Mouse (Mus musculus) heart, embryonic 16.5 days (tissue): ENCODE measurements around the gene Rab27a. TPM values are rescaled to one million over a fixed set of nuclear protein-coding genes. Genes with fewer than 3 reads are reported as not detected.
"Not testable (repeated sequence)": the region's sequence is repeated elsewhere in the genome, so short reads cannot be mapped to it uniquely, and the experiment has no call there.

ENCODE experiments used
- ATAC-seq: fragments of 200-750 bp; cut with Nextera tagmentation; replicated peaks from 2 replicates; pipeline ENCODE4 v1.8.0; 2017; ENCODE audit warnings: moderate number of reproducible peaks; ENCODE audit not compliant: insufficient read depth, low FRiP score; ENCODE audit errors: extremely low read depth
- H3K27ac ChIP-seq: fragments of 300-500 bp; sonication (generic); 2 replicates; pipeline ENCODE4 v1.5.1; 2014; ENCODE audit warnings: mild to moderate bottlenecking, low read length, control low read depth, moderate library complexity
- H3K27me3 ChIP-seq: fragments of 300-500 bp; sonication (generic); 2 replicates; pipeline ENCODE4 v1.6.1; 2014; ENCODE audit warnings: low read length, mixed read lengths; ENCODE audit not compliant: control insufficient read depth, insufficient read depth
- H3K36me3 ChIP-seq: fragments of 300-500 bp; sonication (generic); 2 replicates; pipeline ENCODE4 v1.6.1; 2014; ENCODE audit not compliant: control insufficient read depth, insufficient read depth
- H3K4me1 ChIP-seq: fragments of 300-500 bp; sonication (generic); 2 replicates; pipeline ENCODE4 v1.6.1; 2014; ENCODE audit warnings: low read length, mixed read lengths; ENCODE audit not compliant: control insufficient read depth, insufficient read depth
- H3K4me2 ChIP-seq: fragments of 300-500 bp; sonication (generic); 2 replicates; pipeline ENCODE4 v1.6.1; 2014; ENCODE audit warnings: low read depth, mild to moderate bottlenecking, control low read depth, low read length
- H3K4me3 ChIP-seq: fragments of 300-500 bp; sonication (generic); 2 replicates; pipeline ENCODE4 v1.5.1; 2014; ENCODE audit warnings: mild to moderate bottlenecking, control low read depth, low read length
- H3K9ac ChIP-seq: fragments of 300-500 bp; sonication (generic); 2 replicates; pipeline ENCODE4 v1.6.1; 2014; ENCODE audit warnings: low read length, control low read depth
- H3K9me3 ChIP-seq: fragments of 300-500 bp; sonication (generic); replicated peaks from 2 replicates; pipeline ENCODE4 v1.6.1; 2016; ENCODE audit warnings: low read length; ENCODE audit not compliant: control insufficient read depth
- WGBS: fragments of 180-500 bp; shearing (Covaris S2); extraction: QIAGEN DNeasy Blood & Tissue Kit; methylation state at CpG from one replicate; pipeline ENCODE4 v1.1.7; 2014; 5-methylcytosine and 5-hydroxymethylcytosine counted together
- polyA plus RNA-seq: library from polyadenylated mRNA; unstranded; fragments of >200 nt; fragmentation: Nextera tagmentation; extraction: Ambion mirVana; gene quantifications from 2 replicates; pipeline ENCODE4 v1.2.1, GENCODE M21; 2015

Rab27a gene
- polyA plus RNA-seq, 1 experiment from 2014 or later, result 11.5 TPM

DNA sequence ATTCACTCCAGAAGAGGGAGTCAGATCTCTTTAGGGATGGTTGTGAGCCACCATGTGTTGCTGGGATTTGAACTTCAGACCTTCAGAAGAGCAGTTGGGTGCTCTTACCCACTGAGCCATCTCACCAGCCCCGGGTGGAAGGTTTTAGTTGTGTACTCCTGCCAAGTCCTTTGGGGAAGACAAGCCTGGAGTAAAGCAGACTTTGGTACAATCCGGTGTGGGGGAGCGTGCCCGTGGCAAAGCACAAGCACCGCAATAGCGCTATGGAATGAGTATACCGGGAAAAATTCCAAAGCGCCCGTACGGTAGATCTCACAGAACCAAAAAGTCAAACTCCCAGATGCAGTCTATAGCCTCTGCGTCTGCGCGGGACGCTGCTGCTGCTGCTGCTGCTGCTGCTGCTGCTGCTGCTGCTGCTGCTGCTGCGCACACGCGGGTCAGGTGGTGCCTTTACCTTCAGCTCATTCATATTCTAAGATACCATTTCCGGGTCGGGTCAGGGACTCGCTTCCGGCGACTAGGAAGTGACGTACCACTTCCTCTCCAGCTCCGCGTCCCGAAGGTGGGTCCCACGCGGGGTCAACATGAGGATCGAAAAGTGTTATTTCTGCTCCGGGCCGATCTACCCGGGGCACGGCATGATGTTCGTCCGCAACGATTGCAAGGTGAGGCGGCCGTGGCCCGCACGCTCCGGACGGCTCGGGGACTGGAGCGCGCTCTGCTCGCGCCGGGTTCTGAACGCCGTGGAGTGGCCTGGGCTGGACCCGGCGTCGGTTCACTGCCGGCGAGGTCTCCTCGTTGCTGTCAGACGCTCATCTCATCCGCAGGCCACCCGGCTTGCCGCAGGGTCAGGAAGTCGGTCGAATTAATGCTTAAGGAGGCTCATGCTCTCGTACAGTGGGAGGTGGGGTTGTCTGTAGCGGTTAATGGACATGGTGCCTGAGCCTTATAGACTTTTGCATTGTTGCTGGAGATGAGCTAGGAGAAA, 68.6 kb downstream of the Rab27a start, which contains the start of gene Rsl24d1:
Gene Rsl24d1, plus strand, starts transcription at position 508 of the 988 bp plus-strand sequence.
- under 1% methylated on average over 64 of the region's 64 CpGs for WGBS
- peak within 1 kb of the TSS; percentile 93 for H3K9ac ChIP-seq

GRCm38 (mm10) chr9:73116704-73117103, 72.0 kb downstream of the Rab27a start:
- H3K4me3 ChIP-seq, H3K9ac ChIP-seq, H3K27me3 ChIP-seq, H3K4me2 ChIP-seq, ATAC-seq, H3K27ac ChIP-seq, H3K9me3 ChIP-seq, H3K4me1 ChIP-seq: not testable (repeated sequence)
- H3K36me3 ChIP-seq, result peaks cover 38% of the 10 kb centered on the region
- WGBS, result 89% methylated on average over 5 of the region's 6 CpGs

More for the DNA sequence above, 68.6 kb downstream of the Rab27a start, which contains the start of gene Rsl24d1:
- Histone ChIP-seq H3K27me3 (no peaks in the 10 kb centered on the region), H3K27ac (peak within 1 kb of the TSS; percentile 80), H3K4me1 (peaks cover 8% of the 10 kb centered on the region), H3K4me2 (peak within 1 kb of the TSS; percentile 91), H3K36me3 (peaks cover 22% of the 10 kb centered on the region), H3K4me3 (peak within 1 kb of the TSS; percentile 100), H3K9me3 (no peaks in the 10 kb centered on the region)
- peak; percentile 96 for ATAC-seq

- Histone ChIP-seq H3K4me1 (peaks cover 5% of the 10 kb centered on the region; the same call in 1 of the 2 replicates), H3K4me2 (no peak overlapping the region), H3K9me3 (no peaks in the 10 kb centered on the region), H3K9ac (no peak overlapping the region), H3K36me3 (peaks cover 42% of the 10 kb centered on the region), H3K27ac (no peak overlapping the region), H3K4me3 (no peak overlapping the region), H3K27me3 (no peaks in the 10 kb centered on the region)
- WGBS, result 79% methylated on average over 4 of the region's 4 CpGs
- ATAC-seq, result no peak
These were observed 73.4 kb downstream of the Rab27a start for GRCm38 (mm10) chr9:73118012-73118411.

GRCm38 (mm10) chr9:73121735-73122134, 77.1 kb downstream of the Rab27a start:
- Histone ChIP-seq H3K27me3 (no peaks in the 10 kb centered on the region), H3K27ac (no peak overlapping the region), H3K4me3 (no peak overlapping the region), H3K9me3 (no peaks in the 10 kb centered on the region), H3K9ac (no peak overlapping the region), H3K36me3 (peaks cover 50% of the 10 kb centered on the region), H3K4me1 (no peaks in the 10 kb centered on the region), H3K4me2 (no peak overlapping the region)
- ATAC-seq, result no peak
- WGBS, result 72% methylated on average over 8 of the region's 8 CpGs

DNA sequence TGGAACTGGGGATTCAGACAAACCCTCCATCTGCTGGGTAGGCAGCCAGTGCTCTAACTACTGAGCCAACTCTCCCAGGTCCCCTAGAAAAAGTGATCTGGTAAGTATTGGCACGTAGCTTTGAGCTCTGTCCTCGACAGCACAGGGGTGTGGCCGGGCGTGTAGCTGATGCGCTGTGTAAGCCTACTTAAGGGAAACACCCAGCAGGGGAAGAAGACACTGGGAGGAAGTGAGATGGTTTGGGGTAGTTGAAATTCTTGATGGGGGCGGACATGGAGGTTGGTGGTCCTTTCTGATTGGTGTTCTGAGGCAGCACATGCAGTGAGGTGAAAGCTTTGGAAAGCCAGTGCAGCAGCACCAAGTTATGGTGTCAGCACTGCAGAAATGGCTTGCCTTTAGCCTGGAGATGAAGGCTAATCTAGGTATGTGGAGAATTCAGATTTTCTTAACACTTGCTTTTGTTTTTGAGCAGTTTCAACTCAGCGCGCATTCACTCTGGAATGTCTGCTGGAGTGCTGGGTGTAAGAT, 80.5 kb downstream of the Rab27a start:
- Histone ChIP-seq H3K27ac (no peak overlapping the region), H3K4me3 (no peak overlapping the region), H3K9me3 (no peaks in the 10 kb centered on the region), H3K27me3 (no peaks in the 10 kb centered on the region), H3K36me3 (peaks cover 59% of the 10 kb centered on the region), H3K4me2 (no peak overlapping the region), H3K9ac (no peak overlapping the region), H3K4me1 (no peaks in the 10 kb centered on the region)
- no peak for ATAC-seq
- WGBS, result 86% methylated on average over 8 of the region's 8 CpGs

DNA sequence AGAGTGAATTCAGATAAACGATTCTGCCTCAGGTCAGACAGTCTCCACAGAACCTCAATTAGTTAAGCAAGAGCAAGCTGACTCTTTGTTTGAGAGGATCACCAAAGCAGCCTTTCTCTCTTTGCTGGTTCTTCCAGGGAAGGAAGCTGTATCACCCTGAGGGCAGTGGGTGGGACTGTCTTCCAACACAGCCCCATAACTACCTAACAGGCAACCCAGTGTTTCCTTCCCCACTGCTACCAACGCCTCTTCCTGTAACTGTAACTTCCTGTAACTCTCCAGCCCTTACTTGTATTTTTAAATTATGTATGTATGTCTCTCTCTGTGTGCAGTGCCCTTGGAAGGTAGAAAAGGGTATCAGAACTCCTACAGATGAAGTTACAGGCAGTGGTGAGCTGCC, 82.8 kb downstream of the Rab27a start:
- ATAC-seq, result no peak
- Histone ChIP-seq H3K4me1 (no peaks in the 10 kb centered on the region), H3K36me3 (peaks cover 44% of the 10 kb centered on the region), H3K27me3 (no peaks in the 10 kb centered on the region), H3K27ac (no peak overlapping the region), H3K9ac (no peak overlapping the region), H3K4me2 (no peak overlapping the region), H3K4me3 (no peak overlapping the region), H3K9me3 (no peaks in the 10 kb centered on the region)
- WGBS, result 73% methylated on average over 2 of the region's 2 CpGs

DNA sequence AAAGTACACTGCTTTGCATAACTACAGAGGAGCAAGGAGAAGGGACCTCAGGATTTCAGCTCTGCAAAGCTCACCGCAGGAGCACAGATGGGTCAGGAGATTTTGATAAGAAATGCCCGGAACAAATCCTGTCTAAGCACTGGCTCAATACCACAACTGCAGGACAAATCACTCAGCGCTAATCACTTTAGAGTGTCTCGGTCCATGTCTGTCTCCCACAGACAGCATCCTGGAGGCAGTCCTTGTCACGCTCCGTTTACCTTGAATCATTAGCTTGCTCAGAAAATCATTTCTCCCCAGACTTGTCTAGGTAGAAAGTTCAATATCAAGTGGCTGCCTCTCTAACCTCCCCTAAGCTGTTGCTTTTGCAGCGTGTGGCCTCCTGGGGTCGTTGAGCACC, 85.2 kb downstream of the Rab27a start:
- ATAC-seq, result no peak
- Histone ChIP-seq H3K4me3 (no peak overlapping the region), H3K9ac (no peak overlapping the region), H3K4me1 (no peaks in the 10 kb centered on the region), H3K27me3 (no peaks in the 10 kb centered on the region), H3K36me3 (peaks cover 36% of the 10 kb centered on the region), H3K9me3 (no peaks in the 10 kb centered on the region), H3K27ac (no peak overlapping the region), H3K4me2 (no peak overlapping the region)
- 71% methylated on average over 8 of the region's 8 CpGs for WGBS

DNA sequence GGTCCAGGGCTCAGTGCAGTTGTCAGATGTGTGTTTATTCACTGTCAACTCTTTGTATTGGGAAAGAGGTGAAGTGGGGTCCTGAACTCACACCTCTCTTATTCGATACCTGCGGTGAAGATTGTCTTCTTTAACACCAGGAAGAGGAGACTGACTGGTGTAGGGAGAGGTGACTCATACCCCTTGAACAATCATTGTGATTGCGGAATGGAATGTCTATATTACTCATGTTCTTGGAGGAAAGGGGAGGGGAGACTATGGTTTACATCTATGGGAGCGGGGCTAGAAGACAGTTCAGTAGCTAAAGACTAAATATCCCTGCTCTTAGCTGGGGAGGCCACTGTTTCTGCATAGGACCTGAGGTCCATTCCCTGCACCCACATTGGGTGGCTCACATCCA, 85.9 kb downstream of the Rab27a start:
- 76% methylated on average over 4 of the region's 4 CpGs for WGBS
- no peak for ATAC-seq
- Histone ChIP-seq H3K36me3 (peaks cover 35% of the 10 kb centered on the region), H3K4me3 (no peak overlapping the region), H3K9me3 (no peaks in the 10 kb centered on the region), H3K27ac (no peak overlapping the region), H3K9ac (no peak overlapping the region), H3K4me2 (no peak overlapping the region), H3K4me1 (no peaks in the 10 kb centered on the region), H3K27me3 (no peaks in the 10 kb centered on the region)

DNA sequence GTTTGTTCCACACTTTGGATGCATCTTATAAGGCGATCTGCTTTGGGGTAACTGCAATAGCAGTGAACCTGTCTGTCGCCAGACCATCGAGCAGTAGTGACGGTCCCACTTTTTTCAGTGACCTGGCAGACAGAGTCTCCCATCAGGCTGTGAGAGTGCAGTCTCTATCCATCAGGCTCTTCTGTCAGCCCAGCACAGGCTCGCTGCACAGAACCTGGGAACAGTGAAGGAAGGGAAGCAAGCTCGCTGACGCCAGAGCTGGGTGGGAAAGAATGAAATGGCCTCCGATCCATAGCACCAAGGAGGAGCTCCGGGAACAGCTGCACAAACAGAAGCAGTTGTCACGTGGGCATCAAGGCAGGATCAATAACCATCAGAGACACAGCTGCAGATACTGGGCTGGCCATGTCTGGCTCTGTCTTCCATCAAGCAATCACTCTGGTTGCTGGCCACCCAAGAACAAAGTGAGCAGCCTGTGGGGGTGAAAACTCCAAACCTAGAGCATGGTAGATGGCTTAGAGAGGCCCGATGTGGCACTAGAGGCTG, 92.8 kb downstream of the Rab27a start:
- Histone ChIP-seq H3K36me3 (no peaks in the 10 kb centered on the region), H3K27me3 (no peaks in the 10 kb centered on the region), H3K4me1 (no peaks in the 10 kb centered on the region), H3K9ac (no peak overlapping the region), H3K27ac (no peak overlapping the region), H3K4me2 (no peak overlapping the region), H3K4me3 (no peak overlapping the region), H3K9me3 (no peaks in the 10 kb centered on the region)
- ATAC-seq, result no peak
- WGBS, result 57% methylated on average over 11 of the region's 11 CpGs
